Mouse (Mus musculus) heart, adult 2 months (tissue): ENCODE results near the gene Nptn.

ENCODE experiments used
- CTCF ChIP-seq: fragments of 200-600 bp; IDR thresholded peaks from 2 replicates; pipeline ENCODE4 v1.8.1; 2022; ENCODE audit warnings: antibody characterized with exemption, mild to moderate bottlenecking, moderate library complexity
- POLR2A ChIP-seq: fragments of 200-500 bp; IDR thresholded peaks from 2 replicates; pipeline ENCODE4 v1.6.1; 2011; ENCODE audit warnings: mild to moderate bottlenecking, low read depth, low read length, control low read depth; ENCODE audit not compliant: insufficient read depth

GRCm38 (mm10) chr9:58701751-58702150, 119.7 kb downstream of the Nptn start:
- no peak for TF ChIP-seq POLR2A
- TF ChIP-seq CTCF = no peak
